Mouse (Mus musculus) E14TG2a.4 (cell line): ENCODE measurements around the gene Carnmt1.
A peak's percentile ranks its signal among the peaks of the same experiment; 100 is the strongest.

Experiments used
- H3K27me3 ChIP-seq: 2 replicates; pipeline ENCODE4 v1.6.1; 2014; ENCODE audit warnings: low read length, control low read depth; ENCODE audit not compliant: insufficient read depth
- H3K36me3 ChIP-seq: 2 replicates; pipeline ENCODE4 v1.6.1; 2014; ENCODE audit warnings: low read length, control low read depth; ENCODE audit not compliant: insufficient read depth
- H3K4me1 ChIP-seq: replicated peaks from 2 replicates; pipeline ENCODE4 v1.6.1; 2014; ENCODE audit warnings: low read depth, low read length, control low read depth
- H3K4me3 ChIP-seq: replicated peaks from 2 replicates; pipeline ENCODE4 v1.5.1; 2014; ENCODE audit warnings: mild to moderate bottlenecking, low read length
- H3K9me3 ChIP-seq: 2 replicates; pipeline ENCODE4 v1.6.1; 2014; ENCODE audit warnings: low read length, control low read depth
- CTCF ChIP-seq: conservative IDR thresholded peaks from 2 replicates; pipeline ENCODE4 v1.5.1; 2014; ENCODE audit warnings: low read length
- NANOG ChIP-seq: IDR thresholded peaks from 2 replicates; pipeline ENCODE4 v1.6.1; 2014; ENCODE audit warnings: borderline replicate concordance, low read length, mixed read lengths
- POU5F1 ChIP-seq: IDR thresholded peaks from 2 replicates; pipeline ENCODE4 v1.6.1; 2014; ENCODE audit warnings: low read length, borderline replicate concordance

Carnmt1 gene

GRCm38 (mm10) chr19:18743946-18744345 lies 73.4 kb downstream of the Carnmt1 start:
- Histone ChIP-seq H3K4me1 (no peaks in the 10 kb centered on the region), H3K27me3 (peaks cover 7% of the 10 kb centered on the region), H3K9me3 (peaks cover 21% of the 10 kb centered on the region), H3K4me3 (no peak overlapping the region), H3K36me3 (no peaks in the 10 kb centered on the region)
- TF ChIP-seq POU5F1 = no peak
- TF ChIP-seq NANOG = no peak
- no peak for TF ChIP-seq CTCF

GRCm38 (mm10) chr19:18746576-18747340 lies 76.2 kb downstream of the Carnmt1 start:
- TF ChIP-seq POU5F1 (no peak), NANOG (no peak), CTCF (no peak)
- Histone ChIP-seq H3K27me3 (peaks cover 28% of the 10 kb centered on the region), H3K36me3 (no peaks in the 10 kb centered on the region), H3K9me3 (peaks cover 21% of the 10 kb centered on the region), H3K4me1 (peaks cover 12% of the 10 kb centered on the region), H3K4me3 (no peak overlapping the region)

GRCm38 (mm10) chr19:18747379-18747778 lies 76.8 kb downstream of the Carnmt1 start:
- H3K27me3 ChIP-seq = peaks cover 28% of the 10 kb centered on the region
- peaks cover 12% of the 10 kb centered on the region for H3K4me1 ChIP-seq
- H3K36me3 ChIP-seq = no peaks in the 10 kb centered on the region
- H3K9me3 ChIP-seq = peaks cover 21% of the 10 kb centered on the region
- H3K4me3 ChIP-seq = no peak overlapping the region
- TF ChIP-seq POU5F1 (no peak), CTCF (no peak), NANOG (no peak)

DNA sequence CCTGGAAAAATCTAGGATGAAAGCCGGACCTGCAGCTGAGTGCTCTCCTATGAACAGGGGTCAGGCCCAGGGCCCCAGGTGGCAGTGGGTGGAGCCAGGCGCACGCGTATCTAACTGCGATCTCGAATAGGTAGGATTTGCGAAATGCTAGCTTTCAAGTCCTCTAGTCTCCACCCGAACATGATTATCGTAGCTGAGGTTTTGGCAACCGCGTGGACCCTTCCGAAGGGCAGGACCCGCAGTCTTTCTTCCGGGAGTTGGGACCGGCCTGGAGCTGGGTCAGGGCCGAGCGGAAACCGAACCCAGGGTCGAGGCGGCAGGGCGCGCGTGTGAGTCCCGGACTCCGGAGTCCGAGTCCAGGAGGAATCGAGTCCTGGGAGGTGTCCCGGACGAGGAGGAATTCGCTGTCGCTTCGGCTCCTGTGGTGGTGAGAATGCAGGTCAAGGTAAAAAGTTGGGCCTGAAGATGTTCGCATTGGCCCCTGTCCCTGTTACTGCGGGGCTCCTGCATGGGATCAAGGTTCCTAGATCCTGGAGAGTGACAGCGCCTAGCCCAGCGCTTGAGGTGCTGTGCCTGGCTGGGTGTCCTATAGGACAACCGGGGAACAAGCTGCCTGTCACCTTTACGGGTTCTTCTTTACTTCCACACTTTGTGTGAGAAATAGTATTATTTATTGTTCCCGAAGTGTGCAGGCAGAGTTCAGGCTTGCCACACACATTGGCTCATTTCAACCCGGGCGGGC lies 79.2 kb downstream of the Carnmt1 start, which contains the start of gene Trpm6:
Trpm6 (plus strand) TSS at position 386 of the 742 bp plus-strand sequence.
- TF ChIP-seq CTCF (no peak), NANOG (no peak), POU5F1 (no peak)
- H3K4me1 ChIP-seq = peaks cover 12% of the 10 kb centered on the region
- H3K4me3 ChIP-seq = peak within 1 kb of the TSS; percentile 77
- peaks cover 28% of the 10 kb centered on the region for H3K27me3 ChIP-seq
- H3K9me3 ChIP-seq = peaks cover 21% of the 10 kb centered on the region
- H3K36me3 ChIP-seq = no peaks in the 10 kb centered on the region
